ENCODE assay signal across 8 mouse cellular contexts in the genomic region with DNA sequence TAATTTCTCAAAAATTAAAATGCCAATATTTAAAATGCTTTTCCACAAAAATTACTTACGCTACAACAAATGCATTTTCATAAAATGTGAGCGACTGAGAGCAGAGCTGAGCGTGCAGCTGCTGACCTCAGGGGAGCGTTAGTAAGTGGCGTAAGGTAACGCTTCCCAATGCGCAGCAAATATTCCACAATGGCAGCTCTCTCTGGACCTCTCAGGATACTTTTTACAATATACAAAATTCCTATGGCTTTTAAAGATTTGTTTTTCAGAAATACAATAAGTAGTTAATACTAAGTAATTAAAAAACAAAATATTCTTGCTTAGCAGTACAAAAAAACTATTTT.
DNase-seq lines count a peak whose midpoint lies in the region; ATAC-seq lines count a peak whose summit lies in the region.

No protein-coding gene starts in this region.

- no peaks in the 10 kb centered on the region for H3K36me3 ChIP-seq in kidney, embryonic 15.5 days
- H3K36me3 ChIP-seq in embryonic facial prominence, embryonic 12.5 days = no peaks in the 10 kb centered on the region
- no peaks in the 10 kb centered on the region for H3K36me3 ChIP-seq in hindbrain, embryonic 15.5 days
- H3K36me3 ChIP-seq in neural tube, embryonic 13.5 days = no peaks in the 10 kb centered on the region

- peaks cover 33% of the 10 kb centered on the region for H3K4me1 ChIP-seq in kidney, embryonic 15.5 days
- H3K4me1 ChIP-seq in embryonic facial prominence, embryonic 12.5 days = peaks cover 39% of the 10 kb centered on the region
- peaks cover 41% of the 10 kb centered on the region for H3K4me1 ChIP-seq in hindbrain, embryonic 15.5 days (replicated peaks)
- H3K4me1 ChIP-seq in neural tube, embryonic 13.5 days (replicated peaks) = peaks cover 56% of the 10 kb centered on the region

- no peak overlapping the region for H3K9ac ChIP-seq in kidney, embryonic 15.5 days
- peak overlapping the region; percentile 50 for H3K9ac ChIP-seq in embryonic facial prominence, embryonic 12.5 days
- H3K9ac ChIP-seq in hindbrain, embryonic 15.5 days = peak overlapping the region; percentile 46; the same call in 1 of the 2 replicates
- peak overlapping the region; percentile 72 for H3K9ac ChIP-seq in neural tube, embryonic 13.5 days

- H3K27me3 ChIP-seq in kidney, embryonic 15.5 days = no peaks in the 10 kb centered on the region
- H3K27me3 ChIP-seq in embryonic facial prominence, embryonic 12.5 days = no peaks in the 10 kb centered on the region
- no peaks in the 10 kb centered on the region for H3K27me3 ChIP-seq in hindbrain, embryonic 15.5 days
- no peaks in the 10 kb centered on the region for H3K27me3 ChIP-seq in neural tube, embryonic 13.5 days

- H3K4me2 ChIP-seq in kidney, embryonic 15.5 days = peak overlapping the region; percentile 45; the same call in 1 of the 2 replicates
- H3K4me2 ChIP-seq in embryonic facial prominence, embryonic 12.5 days (replicated peaks) = peak overlapping the region; percentile 56
- peak overlapping the region; percentile 54 for H3K4me2 ChIP-seq in hindbrain, embryonic 15.5 days
- H3K4me2 ChIP-seq in neural tube, embryonic 13.5 days = peak overlapping the region; percentile 63

- peak overlapping the region; percentile 34 for H3K4me3 ChIP-seq in kidney, embryonic 15.5 days (replicated peaks)
- H3K4me3 ChIP-seq in embryonic facial prominence, embryonic 12.5 days = peak overlapping the region; percentile 48
- H3K4me3 ChIP-seq in hindbrain, embryonic 15.5 days = peak overlapping the region; percentile 40
- H3K4me3 ChIP-seq in neural tube, embryonic 13.5 days = peak overlapping the region; percentile 43

- DNase-seq in kidney, postnatal 25 days = no peak
- DNase-seq in cerebellum, adult 9-10 months = no peak
- no peak for DNase-seq in urinary bladder, postnatal 25 days (ENCODE audit: low spot score)
- DNase-seq in right cerebral cortex, adult 18-20 months = no peak

- 64% methylated on average over 7 of the region's 7 CpGs for WGBS in kidney, embryonic 15.5 days
- WGBS in embryonic facial prominence, embryonic 12.5 days = 19% methylated on average over 7 of the region's 7 CpGs
- WGBS in hindbrain, embryonic 15.5 days = 12% methylated on average over 7 of the region's 7 CpGs
- 5% methylated on average over 7 of the region's 7 CpGs for WGBS in neural tube, embryonic 13.5 days

- no peaks in the 10 kb centered on the region for H3K9me3 ChIP-seq in kidney, embryonic 15.5 days (replicated peaks)
- no peaks in the 10 kb centered on the region for H3K9me3 ChIP-seq in embryonic facial prominence, embryonic 12.5 days
- no peaks in the 10 kb centered on the region for H3K9me3 ChIP-seq in hindbrain, embryonic 15.5 days
- H3K9me3 ChIP-seq in neural tube, embryonic 13.5 days = no peaks in the 10 kb centered on the region

- no peak for ATAC-seq in kidney, embryonic 15.5 days (replicated peaks; ENCODE audit: low FRiP score)
- ATAC-seq in embryonic facial prominence, embryonic 12.5 days (ENCODE audit: insufficient number of reproducible peaks, insufficient read depth, low FRiP score, low TSS enrichment) = no peak
- ATAC-seq in hindbrain, embryonic 15.5 days (ENCODE audit: low FRiP score, low read depth) = no peak
- 0 out of 2 replicates have a peak, but pooled peaks have one; percentile 70 for ATAC-seq in neural tube, embryonic 13.5 days (ENCODE audit: low read depth)

- H3K27ac ChIP-seq in kidney, embryonic 15.5 days = peak overlapping the region; percentile 32; the same call in 1 of the 2 replicates
- peak overlapping the region; percentile 86 for H3K27ac ChIP-seq in embryonic facial prominence, embryonic 12.5 days
- 0 out of 2 replicates have a peak overlapping the region, but pooled peaks have one; percentile 78 for H3K27ac ChIP-seq in hindbrain, embryonic 15.5 days (replicated peaks)
- peak overlapping the region; percentile 79 for H3K27ac ChIP-seq in neural tube, embryonic 13.5 days (replicated peaks)

Comparison
In these comparisons a context has a peak if more than half of its experiments do, and no peak if none do; other contexts are left out.
1. H3K27ac ChIP-seq: peak in every context shown above with its lines; median percentile 86 in embryonic facial prominence, embryonic 12.5 days; 79 in neural tube, embryonic 13.5 days; 78 in hindbrain, embryonic 15.5 days; 32 in kidney, embryonic 15.5 days.